Mouse (Mus musculus): ENCODE results near the gene Dock11.

The Dock11 gene

GRCm38 (mm10) chrX:36100883-36101282, 212.3 kb downstream of the Dock11 start:
- DNase-seq (ENCODE audit: low read depth, low spot score) = no peak

GRCm38 (mm10) chrX:36101318-36101717, 212.7 kb downstream of the Dock11 start:
- no peak for DNase-seq (ENCODE audit: low read depth, low spot score)

GRCm38 (mm10) chrX:36108601-36109000, 220.0 kb downstream of the Dock11 start:
- DNase-seq (ENCODE audit: low read depth, low spot score) = no peak

DNA sequence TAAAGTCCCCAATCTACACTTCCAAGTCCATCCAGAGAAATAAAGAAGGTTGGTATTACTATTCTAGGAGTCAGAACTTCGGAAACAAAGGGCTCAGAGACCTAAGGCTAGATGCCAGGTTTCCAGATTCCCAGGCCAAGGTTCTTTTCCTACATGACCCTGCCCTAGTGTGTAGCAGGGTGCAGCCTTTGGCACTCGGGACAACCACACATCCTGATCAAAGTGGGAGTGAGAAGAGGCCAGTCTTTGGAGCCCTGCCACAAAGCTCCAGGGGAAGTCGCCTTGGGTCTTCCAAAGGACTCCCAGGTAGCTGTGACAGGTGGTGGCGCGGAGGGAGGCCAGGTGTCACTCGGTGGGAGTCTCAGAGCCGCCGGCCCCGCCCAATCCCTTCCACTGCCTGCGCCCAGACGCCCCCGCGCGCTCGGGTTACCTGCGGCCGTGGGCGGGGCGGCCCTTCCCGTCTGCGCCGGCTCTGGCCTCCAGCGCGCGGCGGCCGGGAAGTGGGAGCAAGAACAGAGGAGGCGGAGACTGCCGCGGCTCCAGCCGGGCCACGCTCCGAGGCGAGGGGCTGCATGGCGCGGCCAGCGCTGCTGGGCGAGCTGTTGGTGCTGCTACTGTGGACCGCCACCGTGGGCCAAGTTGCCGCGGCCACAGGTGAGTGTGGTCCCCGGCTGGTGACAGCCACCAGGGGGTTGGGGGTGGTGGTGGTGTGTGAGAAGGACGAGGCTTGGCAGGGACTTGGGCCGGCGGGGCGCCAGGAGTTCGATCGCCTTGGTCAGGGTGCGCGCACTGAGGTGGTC, 223.2 kb downstream of the Dock11 start, which contains the start of gene Il13ra1:
Il13ra1 (plus strand) TSS at position 489 of the 800 bp plus-strand sequence.
- DNase-seq (ENCODE audit: low read depth, low spot score) = peak; percentile 8

- DNase-seq (ENCODE audit: low read depth, low spot score) = no peak
Observed at GRCm38 (mm10) chrX:36112422-36112750, 223.8 kb downstream of the Dock11 start.

GRCm38 (mm10) chrX:36115171-36115570, 226.5 kb downstream of the Dock11 start:
- DNase-seq (ENCODE audit: low read depth, low spot score) = no peak

Data from embryo, embryonic 11.5 days (tissue).